Mouse (Mus musculus) E14TG2a.4 (cell line): Measurements from ENCODE around the gene Gcnt1.

Source experiments
- CTCF ChIP-seq: conservative IDR thresholded peaks from 2 replicates; pipeline ENCODE4 v1.5.1; 2014; ENCODE audit warnings: low read length
- NANOG ChIP-seq: IDR thresholded peaks from 2 replicates; pipeline ENCODE4 v1.6.1; 2014; ENCODE audit warnings: borderline replicate concordance, low read length, mixed read lengths
- POU5F1 ChIP-seq: IDR thresholded peaks from 2 replicates; pipeline ENCODE4 v1.6.1; 2014; ENCODE audit warnings: low read length, borderline replicate concordance

DNA sequence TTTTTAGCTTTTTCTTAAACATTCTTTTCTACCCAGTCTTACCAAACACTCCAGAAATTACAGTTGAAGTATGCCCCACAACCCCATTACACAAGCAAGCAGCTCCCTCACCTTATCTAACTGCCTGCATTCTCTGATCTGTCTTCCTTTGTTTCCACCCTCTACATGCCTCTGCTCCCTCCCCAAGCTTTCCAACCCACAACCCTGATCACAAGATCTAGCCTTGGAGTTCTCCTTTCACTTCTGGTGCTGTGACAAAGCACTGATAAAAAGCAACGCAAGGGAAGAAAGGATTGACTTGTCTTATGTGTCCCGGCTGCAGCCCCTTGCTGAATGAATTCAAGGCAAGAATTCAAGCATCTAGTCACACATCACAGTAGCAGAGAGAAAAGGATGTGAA lies 11.5 kb downstream of the Gcnt1 start:
- no peak for TF ChIP-seq CTCF
- TF ChIP-seq POU5F1, result no peak
- TF ChIP-seq NANOG, result no peak
